Mouse (Mus musculus): ENCODE results near the gene Fgf3. TPM values are rescaled to one million over a fixed set of nuclear protein-coding genes. Genes with fewer than 3 reads are reported as not detected.

Fgf3 gene
- polyA plus RNA-seq, 1 experiment from 2014 or later: 2.1 TPM

DNA sequence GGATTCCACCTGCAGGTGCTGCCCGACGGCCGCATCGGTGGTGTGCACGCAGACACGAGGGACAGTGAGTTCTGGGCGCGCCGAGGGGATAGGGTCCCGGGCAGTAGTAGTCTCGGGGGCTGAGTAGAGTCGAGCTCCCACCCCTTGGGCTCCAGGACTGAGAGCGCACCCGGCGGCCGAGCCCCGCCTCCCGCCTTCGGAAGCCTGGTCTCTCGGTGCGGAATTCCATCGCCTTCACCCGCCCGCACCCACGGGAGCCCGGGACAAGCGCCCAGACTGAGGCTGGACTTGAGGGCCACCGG lies 23.8 kb downstream of the Fgf3 start:
- WGBS: 0% methylated on average over 28 of the region's 28 CpGs

DNA sequence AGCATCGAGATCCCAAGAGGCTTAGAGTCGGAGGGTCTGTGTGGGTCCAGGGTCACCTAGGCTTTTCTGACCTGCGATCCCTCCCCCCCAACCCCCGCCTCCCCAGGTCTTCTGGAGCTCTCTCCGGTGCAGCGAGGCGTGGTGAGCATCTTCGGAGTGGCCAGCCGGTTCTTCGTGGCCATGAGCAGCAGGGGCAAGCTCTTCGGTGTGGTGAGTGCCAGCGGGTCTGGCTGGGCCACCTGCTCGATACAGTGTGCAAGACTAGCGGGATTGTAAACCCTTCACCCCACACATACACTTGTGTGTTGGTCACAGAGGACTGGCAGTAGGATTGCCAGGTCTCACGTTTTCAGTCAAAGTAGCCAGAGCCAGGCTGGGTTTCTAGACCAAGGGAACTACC lies 24.2 kb downstream of the Fgf3 start:
- no peak overlapping the region for H3K9ac ChIP-seq
- peak overlapping the region; percentile 31 for H3K4me2 ChIP-seq (replicated peaks)
- no peak overlapping the region for H3K27ac ChIP-seq
- peaks cover 88% of the 10 kb centered on the region for H3K27me3 ChIP-seq
- peaks cover 17% of the 10 kb centered on the region for H3K4me1 ChIP-seq
- no peaks in the 10 kb centered on the region for H3K9me3 ChIP-seq (replicated peaks)
- H3K36me3 ChIP-seq: no peaks in the 10 kb centered on the region
- peak overlapping the region; percentile 27; the same call in 1 of the 2 replicates for H3K4me3 ChIP-seq
- no peak for ATAC-seq (ENCODE audit: low FRiP score)
- 0% methylated on average over 12 of the region's 15 CpGs for WGBS

More for the DNA sequence above, 23.8 kb downstream of the Fgf3 start:
- peak overlapping the region; percentile 27 for H3K4me3 ChIP-seq
- peak overlapping the region; percentile 31 for H3K4me2 ChIP-seq (replicated peaks)
- H3K9ac ChIP-seq: peak overlapping the region; percentile 27; the same call in 1 of the 2 replicates
- no peaks in the 10 kb centered on the region for H3K9me3 ChIP-seq (replicated peaks)
- no peaks in the 10 kb centered on the region for H3K36me3 ChIP-seq
- no peak overlapping the region for H3K27ac ChIP-seq
- peaks cover 84% of the 10 kb centered on the region for H3K27me3 ChIP-seq
- H3K4me1 ChIP-seq: peaks cover 17% of the 10 kb centered on the region
- no peak for ATAC-seq (ENCODE audit: low FRiP score)

DNA sequence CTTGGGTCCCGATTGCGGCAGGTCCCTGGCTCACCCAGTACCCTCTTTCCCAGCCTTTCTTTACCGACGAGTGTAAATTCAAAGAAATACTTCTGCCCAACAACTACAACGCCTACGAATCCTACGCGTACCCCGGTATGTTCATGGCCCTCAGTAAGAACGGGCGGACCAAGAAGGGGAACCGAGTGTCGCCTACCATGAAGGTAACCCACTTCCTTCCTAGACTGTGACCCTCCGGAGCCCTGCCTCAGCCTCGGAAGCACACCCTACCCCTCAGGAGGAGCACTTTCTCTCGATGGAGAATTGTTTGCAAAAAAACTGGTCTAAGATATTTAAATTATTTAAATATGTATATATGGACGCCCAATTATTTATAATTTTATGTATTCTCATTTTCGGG lies 24.8 kb downstream of the Fgf3 start:
- H3K4me2 ChIP-seq (replicated peaks): no peak overlapping the region
- peaks cover 17% of the 10 kb centered on the region for H3K4me1 ChIP-seq
- no peak for ATAC-seq (ENCODE audit: low FRiP score)
- H3K27ac ChIP-seq: no peak overlapping the region
- no peak overlapping the region for H3K9ac ChIP-seq
- no peak overlapping the region for H3K4me3 ChIP-seq
- H3K9me3 ChIP-seq (replicated peaks): no peaks in the 10 kb centered on the region
- H3K36me3 ChIP-seq: no peaks in the 10 kb centered on the region
- 2% methylated on average over 18 of the region's 18 CpGs for WGBS
- peaks cover 93% of the 10 kb centered on the region for H3K27me3 ChIP-seq

DNA sequence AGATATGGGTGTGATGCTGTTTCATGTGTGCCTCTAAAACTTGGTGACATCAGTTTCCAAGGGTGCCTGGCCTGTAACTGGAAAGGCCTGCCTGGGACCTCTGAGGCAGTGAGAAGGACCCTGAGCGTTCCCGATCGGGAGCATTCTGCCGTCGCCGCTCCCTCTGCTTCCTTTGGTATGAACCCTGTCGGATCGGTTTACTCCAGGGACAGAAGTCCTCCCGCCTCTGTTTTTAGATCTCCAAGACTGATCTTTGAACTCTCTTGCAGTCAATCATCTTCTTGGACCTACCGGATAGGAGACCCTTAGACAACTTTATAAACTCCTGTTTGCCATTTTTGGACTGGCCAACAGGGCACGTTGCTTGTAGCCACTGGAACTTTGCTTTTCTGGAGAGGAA lies 25.3 kb downstream of the Fgf3 start:
- WGBS: 0% methylated on average over 11 of the region's 11 CpGs
- H3K9me3 ChIP-seq (replicated peaks): no peaks in the 10 kb centered on the region
- H3K4me1 ChIP-seq: peaks cover 17% of the 10 kb centered on the region
- H3K4me2 ChIP-seq (replicated peaks): no peak overlapping the region
- peaks cover 92% of the 10 kb centered on the region for H3K27me3 ChIP-seq
- no peak overlapping the region for H3K9ac ChIP-seq
- ATAC-seq (ENCODE audit: low FRiP score): no peak
- H3K4me3 ChIP-seq: no peak overlapping the region
- no peak overlapping the region for H3K27ac ChIP-seq
- no peaks in the 10 kb centered on the region for H3K36me3 ChIP-seq

DNA sequence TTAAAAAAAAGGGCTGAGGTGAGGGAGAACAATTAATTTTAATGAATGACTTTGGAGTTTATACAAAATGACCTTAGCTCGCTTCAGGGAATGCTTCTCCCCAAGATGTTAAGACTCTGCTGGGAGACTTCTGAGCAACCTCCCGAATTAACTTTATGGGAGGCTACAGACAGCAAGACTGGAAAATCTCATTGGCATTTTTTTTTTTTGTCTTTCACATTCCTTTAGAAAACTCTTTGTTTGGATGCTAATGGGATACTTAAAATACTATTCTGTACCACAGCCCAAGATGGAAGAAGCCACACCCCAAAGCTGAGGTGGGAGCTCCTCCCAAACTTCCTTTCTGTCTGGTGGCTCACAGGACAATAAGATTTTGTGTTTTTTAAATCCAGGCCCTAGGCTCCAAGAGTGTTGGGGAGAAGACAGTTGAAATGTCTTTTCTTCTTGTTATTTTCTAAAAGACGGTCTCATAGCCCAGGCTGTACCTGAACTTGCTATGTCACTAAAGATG lies 26.3 kb downstream of the Fgf3 start:
- 56% methylated on average over 3 of the region's 3 CpGs for WGBS
- H3K36me3 ChIP-seq: no peaks in the 10 kb centered on the region
- H3K4me1 ChIP-seq: peaks cover 17% of the 10 kb centered on the region
- no peaks in the 10 kb centered on the region for H3K9me3 ChIP-seq (replicated peaks)
- H3K4me3 ChIP-seq: no peak overlapping the region
- H3K27me3 ChIP-seq: peaks cover 84% of the 10 kb centered on the region
- no peak overlapping the region for H3K4me2 ChIP-seq (replicated peaks)
- H3K9ac ChIP-seq: no peak overlapping the region
- no peak for ATAC-seq (ENCODE audit: low FRiP score)
- no peak overlapping the region for H3K27ac ChIP-seq

DNA sequence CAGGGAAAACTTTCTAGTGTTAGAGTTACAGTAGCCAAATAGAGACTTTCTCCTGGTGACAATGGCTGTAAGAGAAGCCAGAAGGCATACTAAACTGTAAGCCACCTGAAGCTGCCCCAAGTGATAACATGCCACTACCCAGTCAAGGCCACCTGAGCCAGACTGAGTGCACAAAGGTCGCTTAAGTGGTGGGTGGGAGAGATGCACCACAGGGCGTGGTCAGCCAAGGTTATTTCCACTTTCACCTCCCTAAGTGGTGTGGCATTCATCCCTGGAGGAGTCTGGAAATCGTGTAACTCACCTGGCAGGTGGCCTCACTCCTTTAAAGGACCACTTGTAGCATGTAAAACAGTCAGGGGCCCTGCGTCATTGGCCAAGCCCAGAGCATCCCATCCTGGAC lies 29.3 kb downstream of the Fgf3 start:
- H3K4me3 ChIP-seq: no peak overlapping the region
- peaks cover 3% of the 10 kb centered on the region for H3K4me1 ChIP-seq
- H3K27me3 ChIP-seq: peaks cover 58% of the 10 kb centered on the region
- no peak overlapping the region for H3K27ac ChIP-seq
- no peak overlapping the region for H3K9ac ChIP-seq
- H3K9me3 ChIP-seq (replicated peaks): no peaks in the 10 kb centered on the region
- H3K36me3 ChIP-seq: no peaks in the 10 kb centered on the region
- H3K4me2 ChIP-seq (replicated peaks): no peak overlapping the region
- ATAC-seq (ENCODE audit: low FRiP score): no peak
- WGBS: 60% methylated on average over 4 of the region's 4 CpGs

DNA sequence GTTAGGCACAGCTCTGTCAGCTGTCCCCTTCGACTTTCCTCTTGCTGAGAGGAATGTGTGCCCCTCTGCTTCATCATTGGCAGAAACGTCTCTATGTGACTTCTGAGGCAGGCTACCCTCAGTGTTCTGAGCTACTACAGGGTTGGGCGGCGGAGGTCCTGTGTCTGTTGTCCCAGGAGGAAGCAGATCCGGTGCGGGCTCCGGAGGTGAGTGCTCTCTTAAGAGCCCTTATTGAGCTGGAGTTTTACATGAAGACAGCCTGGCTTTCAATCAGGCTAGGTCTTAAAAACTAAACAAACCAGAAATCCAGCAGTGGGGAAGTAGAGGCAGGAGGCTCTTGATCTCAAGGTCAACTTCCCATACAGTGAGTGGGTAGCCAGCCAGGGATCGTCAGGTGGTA lies 29.7 kb downstream of the Fgf3 start:
- no peak for ATAC-seq (ENCODE audit: low FRiP score)
- Histone ChIP-seq H3K9me3 (replicated peaks) (no peaks in the 10 kb centered on the region), H3K4me1 (no peaks in the 10 kb centered on the region), H3K27ac (no peak overlapping the region), H3K27me3 (peaks cover 53% of the 10 kb centered on the region), H3K9ac (no peak overlapping the region), H3K4me3 (no peak overlapping the region), H3K36me3 (no peaks in the 10 kb centered on the region), H3K4me2 (replicated peaks) (no peak overlapping the region)
- WGBS: 86% methylated on average over 8 of the region's 8 CpGs

DNA sequence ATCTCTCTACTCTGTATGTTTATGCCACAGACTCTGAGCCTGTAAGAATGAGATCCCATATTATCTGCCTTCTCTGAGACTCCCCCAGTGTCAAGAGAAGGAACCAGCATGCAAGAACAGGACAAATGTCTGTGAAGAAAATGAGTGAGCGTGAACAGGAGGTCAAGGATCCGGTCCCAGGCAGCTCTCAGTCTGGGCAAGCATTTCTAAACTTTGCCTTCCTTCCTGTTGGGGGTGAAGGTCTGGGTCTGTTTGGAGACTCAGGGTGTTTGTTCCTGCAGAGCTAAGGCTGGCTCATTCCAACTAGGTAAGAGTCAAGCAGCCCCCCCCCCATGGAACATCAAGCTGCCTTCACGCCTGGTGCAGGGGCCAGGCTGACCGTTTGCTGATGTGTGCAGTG lies 34.5 kb downstream of the Fgf3 start:
- Histone ChIP-seq H3K36me3 (no peaks in the 10 kb centered on the region), H3K4me1 (no peaks in the 10 kb centered on the region), H3K9me3 (replicated peaks) (no peaks in the 10 kb centered on the region), H3K27me3 (peaks cover 16% of the 10 kb centered on the region), H3K27ac (no peak overlapping the region), H3K9ac (no peak overlapping the region), H3K4me2 (replicated peaks) (no peak overlapping the region), H3K4me3 (no peak overlapping the region)
- no peak for ATAC-seq (ENCODE audit: low FRiP score)
- 64% methylated on average over 4 of the region's 4 CpGs for WGBS

DNA sequence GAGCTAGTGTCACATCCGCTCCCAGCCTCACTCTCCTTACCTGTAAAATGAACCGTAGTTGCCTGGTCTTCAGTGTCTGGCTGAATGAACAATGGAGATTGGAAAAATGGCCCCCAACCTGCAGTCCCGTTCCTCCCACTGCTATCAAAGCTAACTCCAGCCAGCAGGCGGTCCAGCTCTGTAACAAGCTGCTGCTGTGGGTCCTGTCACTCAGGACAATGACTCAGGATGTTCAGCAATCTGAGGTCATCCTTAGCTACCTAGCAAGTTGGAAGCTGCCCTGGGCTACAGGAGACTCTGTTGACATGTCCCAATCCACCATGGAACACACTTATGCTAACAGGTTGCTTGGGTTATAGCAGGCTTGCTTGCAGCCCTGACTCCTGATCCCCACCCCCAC lies 35.3 kb downstream of the Fgf3 start:
- H3K4me3 ChIP-seq: no peak overlapping the region
- 59% methylated on average over 4 of the region's 4 CpGs for WGBS
- H3K36me3 ChIP-seq: no peaks in the 10 kb centered on the region
- H3K4me2 ChIP-seq (replicated peaks): no peak overlapping the region
- H3K27me3 ChIP-seq: peaks cover 13% of the 10 kb centered on the region; the same call in 1 of the 2 replicates
- ATAC-seq (ENCODE audit: low FRiP score): no peak
- no peak overlapping the region for H3K27ac ChIP-seq
- no peak overlapping the region for H3K9ac ChIP-seq
- no peaks in the 10 kb centered on the region for H3K4me1 ChIP-seq
- H3K9me3 ChIP-seq (replicated peaks): no peaks in the 10 kb centered on the region

DNA sequence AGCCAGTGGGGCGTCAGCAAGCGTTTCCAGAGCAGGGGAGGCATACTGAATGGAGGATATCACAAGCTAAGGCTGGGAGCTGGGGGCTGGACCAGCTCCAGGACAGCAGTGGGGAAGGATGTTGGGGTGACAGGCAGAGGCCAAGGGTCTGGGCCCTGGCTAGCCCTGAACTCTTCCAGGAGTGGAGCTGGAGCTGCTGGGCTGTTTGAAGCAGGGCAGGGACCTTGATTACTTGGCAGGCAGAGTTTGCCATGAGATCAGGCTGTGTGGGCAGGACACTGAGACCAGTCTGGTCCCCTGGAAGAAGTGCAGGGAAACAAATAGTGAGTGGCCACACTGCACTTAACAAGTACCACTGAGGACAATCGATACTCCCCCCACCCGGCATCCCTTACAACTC lies 36.3 kb downstream of the Fgf3 start:
- Histone ChIP-seq H3K4me3 (no peak overlapping the region), H3K9ac (no peak overlapping the region), H3K4me1 (no peaks in the 10 kb centered on the region), H3K27ac (no peak overlapping the region), H3K9me3 (replicated peaks) (no peaks in the 10 kb centered on the region), H3K27me3 (peaks cover 13% of the 10 kb centered on the region; the same call in 1 of the 2 replicates), H3K36me3 (no peaks in the 10 kb centered on the region), H3K4me2 (replicated peaks) (no peak overlapping the region)
- 70% methylated on average over 4 of the region's 4 CpGs for WGBS
- no peak for ATAC-seq (ENCODE audit: low FRiP score)

DNA sequence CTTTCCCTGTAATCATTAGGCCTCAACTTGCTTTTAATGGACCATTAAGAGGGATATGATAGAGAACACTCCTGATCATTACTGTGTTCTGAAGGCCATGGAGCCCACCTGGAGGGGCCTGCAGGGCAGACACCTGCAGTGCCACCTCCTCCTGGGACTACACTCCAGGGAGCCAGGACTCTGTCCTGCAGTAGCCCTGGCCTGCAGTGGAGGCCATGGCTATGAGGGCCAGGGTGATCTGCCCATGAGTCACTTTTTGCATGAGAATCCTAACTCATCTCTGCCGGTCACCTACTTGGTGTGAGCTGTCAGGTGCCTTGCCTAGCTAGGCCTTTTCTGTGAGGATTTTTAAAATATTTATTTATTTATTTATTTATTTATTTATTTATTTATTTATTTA lies 40.5 kb downstream of the Fgf3 start:
- H3K9ac ChIP-seq: no peak overlapping the region
- 90% methylated on average over 1 of the region's 1 CpGs for WGBS
- H3K9me3 ChIP-seq (replicated peaks): no peaks in the 10 kb centered on the region
- no peak overlapping the region for H3K4me2 ChIP-seq (replicated peaks)
- H3K4me3 ChIP-seq: no peak overlapping the region
- H3K27ac ChIP-seq: no peak overlapping the region
- peaks cover 10% of the 10 kb centered on the region; the same call in 1 of the 2 replicates for H3K27me3 ChIP-seq
- H3K36me3 ChIP-seq: no peaks in the 10 kb centered on the region
- H3K4me1 ChIP-seq: no peaks in the 10 kb centered on the region
- no peak for ATAC-seq (ENCODE audit: low FRiP score)

DNA sequence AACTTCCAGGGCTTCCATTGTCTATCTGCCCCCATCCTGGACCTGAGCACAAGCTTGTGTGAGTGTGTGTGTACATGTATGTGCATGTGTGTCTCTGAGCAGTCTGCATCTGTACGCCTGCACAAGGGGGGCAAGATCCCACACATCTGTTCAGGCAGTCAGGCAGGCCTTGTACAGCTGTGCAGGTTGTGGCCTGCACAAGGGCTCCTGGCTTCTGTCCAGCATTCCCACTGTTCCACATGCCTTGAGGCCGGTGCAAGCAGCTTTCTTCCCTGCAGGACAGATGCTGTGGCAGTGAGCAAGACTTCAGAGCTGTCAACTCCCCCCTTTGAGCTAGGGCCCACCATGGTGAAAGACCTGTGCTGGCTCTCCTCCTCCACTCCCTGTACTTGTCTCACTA lies 45.2 kb downstream of the Fgf3 start:
- no peak overlapping the region for H3K4me2 ChIP-seq (replicated peaks)
- no peaks in the 10 kb centered on the region for H3K36me3 ChIP-seq
- H3K9ac ChIP-seq: no peak overlapping the region
- no peak overlapping the region for H3K27ac ChIP-seq
- H3K9me3 ChIP-seq (replicated peaks): no peaks in the 10 kb centered on the region
- H3K4me1 ChIP-seq: no peaks in the 10 kb centered on the region
- no peak for ATAC-seq (ENCODE audit: low FRiP score)
- WGBS: 49% methylated on average over 2 of the region's 2 CpGs
- H3K4me3 ChIP-seq: no peak overlapping the region
- no peaks in the 10 kb centered on the region for H3K27me3 ChIP-seq

DNA sequence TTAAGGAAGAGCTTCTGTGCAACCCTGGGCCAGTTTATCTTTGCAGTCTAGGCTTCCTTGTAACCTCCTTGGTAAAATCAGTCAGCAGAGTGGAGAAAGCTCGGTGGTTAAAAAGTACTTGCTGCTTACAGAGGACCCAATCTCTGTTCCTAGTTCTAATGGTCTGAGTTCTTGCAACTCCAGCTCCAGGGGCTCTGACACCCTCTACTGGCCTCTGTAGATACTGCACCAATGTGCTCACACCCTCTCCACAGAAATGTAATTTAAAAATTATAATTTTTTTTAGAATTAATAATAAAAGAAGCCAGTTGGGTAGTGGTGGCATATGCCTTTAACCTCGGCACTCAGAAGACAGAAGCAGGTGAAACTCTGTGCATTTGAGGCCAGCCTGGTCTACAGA lies 49.8 kb downstream of the Fgf3 start:
- Histone ChIP-seq H3K4me1 (peaks cover 5% of the 10 kb centered on the region), H3K27me3 (peaks cover 18% of the 10 kb centered on the region), H3K4me3 (no peak overlapping the region), H3K27ac (no peak overlapping the region), H3K36me3 (no peaks in the 10 kb centered on the region), H3K9me3 (replicated peaks) (no peaks in the 10 kb centered on the region), H3K9ac (no peak overlapping the region), H3K4me2 (replicated peaks) (no peak overlapping the region)
- 91% methylated on average over 2 of the region's 2 CpGs for WGBS
- no peak for ATAC-seq (ENCODE audit: low FRiP score)

Measured in hindbrain, embryonic 12.5 days (tissue).